Mouse (Mus musculus) hematopoietic stem cell, adult 5-6 weeks (primary cell): Measurements from ENCODE around the gene Gucy2e. TPM values are rescaled to one million over a fixed set of nuclear protein-coding genes. Genes with fewer than 3 reads are reported as not detected.

ENCODE experiments used
- ATAC-seq, 2 experiments: fragments of 125-278 bp in 1 of 2; replicated peaks in 1 of 2; 2 replicates each; pipeline ENCODE4 v1.8.0; 2016 to 2017; ENCODE audit warnings: inconsistent platforms in 2 of 2, mild to moderate bottlenecking in 2 of 2, moderate number of reproducible peaks in 2 of 2, low read depth in 1 of 2, moderate TSS enrichment in 1 of 2; ENCODE audit not compliant: low FRiP score in 2 of 2, poor library complexity in 2 of 2, severe bottlenecking in 2 of 2, insufficient read depth in 1 of 2, low TSS enrichment in 1 of 2
- total RNA-seq: library from RNA; stranded (forward); fragments of 172-1452, 232-1000 nt; gene quantifications from 2 replicates; pipeline ENCODE4 v1.2.3, GENCODE M21; 2017

Gene Gucy2e
- not detected in 2 replicates for total RNA-seq

DNA sequence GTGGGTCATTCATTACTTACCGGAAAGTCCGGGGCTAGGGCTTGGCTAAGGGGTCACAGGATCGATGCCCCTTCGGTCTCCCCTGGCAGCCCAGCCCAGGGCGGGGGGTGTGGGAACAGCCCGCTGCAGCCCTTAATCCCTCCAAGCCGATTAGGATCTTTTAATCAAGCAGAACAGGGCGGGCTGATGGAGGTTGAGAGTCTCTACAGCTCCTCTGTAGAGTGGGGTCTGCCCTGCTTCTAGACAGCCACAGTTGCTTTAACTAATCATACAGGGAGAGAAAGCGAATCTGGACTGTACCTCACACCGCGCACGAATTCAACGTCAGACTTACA is at the start of gene Gucy2e:
TSS of gene Gucy2e (minus strand) at position 111 of the 335 bp plus-strand sequence.
- no peak for ATAC-seq

- no peak for ATAC-seq
These were observed 40.4 kb upstream of the Gucy2e start for GRCm38 (mm10) chr11:69277267-69277666.

DNA sequence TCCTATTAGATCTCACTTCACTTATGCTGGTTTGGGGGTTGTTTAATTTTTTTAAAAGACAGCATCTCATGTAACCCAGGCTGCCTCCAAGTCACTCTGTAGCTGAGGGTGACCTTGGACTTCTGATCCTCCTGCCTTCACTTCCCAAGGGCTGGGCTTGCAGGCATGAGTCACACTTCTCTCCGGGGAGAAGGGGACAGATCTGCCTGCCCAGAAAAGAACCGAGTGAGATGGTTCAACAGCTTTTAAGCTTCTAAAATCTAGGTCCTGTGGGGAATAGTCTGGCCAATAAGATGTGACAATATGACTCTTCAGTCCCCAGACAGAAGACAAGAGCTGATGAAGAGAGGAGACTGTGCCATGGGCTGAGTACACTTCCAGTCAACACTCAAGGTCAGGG is 39.2 kb upstream of the Gucy2e start:
- no peak for ATAC-seq

- ATAC-seq: peak; percentile 42 to 56; a peak in 2 of 4 replicates
These were observed 38.8 kb upstream of the Gucy2e start for GRCm38 (mm10) chr11:69275650-69276049.

DNA sequence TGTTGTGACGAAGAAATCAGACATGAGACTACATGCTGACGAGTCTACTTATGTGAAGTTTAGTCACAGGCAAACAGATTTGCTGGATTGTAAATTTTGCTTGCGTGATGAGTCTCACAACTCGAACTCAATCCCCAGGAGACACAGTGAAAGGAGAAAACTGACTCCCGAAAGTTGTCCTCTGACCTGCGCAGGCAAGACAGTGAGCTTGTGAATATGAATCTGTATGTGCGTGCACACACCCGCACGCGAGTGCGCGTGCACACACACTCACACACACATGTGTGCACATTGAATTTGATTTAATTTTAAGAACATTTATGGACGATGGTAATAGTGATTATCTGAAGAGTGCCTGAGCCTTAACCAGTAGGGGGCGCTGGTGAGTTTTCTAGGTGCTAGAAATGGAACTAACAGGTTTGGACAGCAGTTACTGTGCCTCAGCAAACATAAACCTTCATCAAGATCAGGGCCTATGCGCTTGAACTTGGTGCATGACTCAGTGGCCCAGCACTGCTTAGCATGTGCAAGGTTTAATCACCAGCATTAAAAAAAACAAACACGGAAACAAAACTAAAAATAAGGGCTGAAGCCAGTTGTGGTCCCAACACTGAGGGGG is 35.4 kb upstream of the Gucy2e start:
- peak; percentile 23 to 53; a peak in 2 of 4 replicates for ATAC-seq

GRCm38 (mm10) chr11:69269575-69269974 is 32.7 kb upstream of the Gucy2e start:
- ATAC-seq: peak in 1 of 2 experiments; percentile 46; a peak in 1 of 4 replicates

GRCm38 (mm10) chr11:69268100-69268499 is 31.3 kb upstream of the Gucy2e start:
- ATAC-seq: no peak

DNA sequence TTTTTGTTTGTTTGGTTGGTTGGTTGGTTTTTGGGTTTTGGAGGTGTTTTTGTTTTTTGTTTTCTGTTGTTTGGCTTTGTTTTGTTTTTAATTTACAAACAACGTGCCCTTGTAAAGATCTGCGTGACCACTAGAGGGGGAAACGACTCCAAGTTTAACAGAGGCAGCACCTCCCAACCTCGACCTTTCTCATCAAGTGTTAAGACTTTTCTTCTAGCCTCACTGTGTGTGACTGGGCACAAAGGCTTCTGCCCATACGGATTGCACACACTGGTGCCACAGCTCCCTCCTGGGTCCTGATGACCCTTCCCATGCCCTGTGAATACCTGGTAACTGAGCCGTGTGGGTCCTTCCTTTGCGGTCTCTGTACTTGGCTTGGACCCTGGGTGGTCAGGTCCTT is 30.5 kb upstream of the Gucy2e start:
- ATAC-seq: peak in 1 of 2 experiments; percentile 42; a peak in 2 of 4 replicates

- ATAC-seq: peak; percentile 17 to 46; a peak in 3 of 4 replicates
These were observed 29.4 kb upstream of the Gucy2e start for GRCm38 (mm10) chr11:69266253-69266652.

- ATAC-seq: no peak
These were observed 28.6 kb upstream of the Gucy2e start for GRCm38 (mm10) chr11:69265410-69265809.

DNA sequence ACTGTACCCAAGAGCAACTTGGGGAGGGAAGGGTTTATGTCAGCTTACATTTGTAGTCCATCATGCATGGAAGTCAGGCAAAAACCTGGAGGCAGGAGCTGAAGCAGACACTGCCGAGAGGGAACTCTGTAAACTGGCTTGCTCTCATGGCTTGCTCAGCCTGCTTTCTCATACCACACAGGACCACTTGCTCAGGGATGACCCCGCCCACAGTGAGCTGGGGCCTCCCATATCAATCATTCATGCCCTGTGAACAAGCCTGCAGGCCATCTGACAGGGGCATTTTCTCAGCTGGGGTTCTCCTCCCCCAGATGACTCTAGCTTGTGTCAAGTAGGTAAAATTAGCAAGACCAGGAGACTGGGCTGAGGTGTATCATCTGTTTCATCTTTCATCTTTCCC is 27.4 kb upstream of the Gucy2e start:
- no peak for ATAC-seq

GRCm38 (mm10) chr11:69260111-69260510 is 23.3 kb upstream of the Gucy2e start:
- ATAC-seq: no peak

DNA sequence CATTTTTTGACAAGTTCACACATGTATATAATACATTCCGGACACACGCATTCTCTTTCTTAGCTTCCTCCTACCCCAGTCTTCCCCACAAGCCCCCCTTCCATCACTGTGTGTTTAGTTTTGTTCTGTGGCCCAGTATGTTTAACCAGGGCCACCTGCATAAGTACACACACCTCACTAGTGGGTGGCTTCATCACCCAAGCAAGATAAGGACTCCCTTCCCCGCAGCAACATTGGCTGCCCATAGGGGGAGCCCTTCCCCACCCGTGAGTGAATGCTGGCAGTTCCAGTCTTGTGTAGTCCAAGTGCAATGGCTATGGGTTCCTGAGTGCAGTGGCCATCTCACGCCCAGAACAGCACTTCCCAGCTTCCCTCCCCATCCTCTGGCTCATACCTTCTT is 21.5 kb upstream of the Gucy2e start:
- ATAC-seq: peak; percentile 83 to 91; a peak in 3 of 4 replicates

- ATAC-seq: peak in 1 of 2 experiments; percentile 33; a peak in 2 of 4 replicates
These were observed 21.0 kb upstream of the Gucy2e start for GRCm38 (mm10) chr11:69257807-69258206.

DNA sequence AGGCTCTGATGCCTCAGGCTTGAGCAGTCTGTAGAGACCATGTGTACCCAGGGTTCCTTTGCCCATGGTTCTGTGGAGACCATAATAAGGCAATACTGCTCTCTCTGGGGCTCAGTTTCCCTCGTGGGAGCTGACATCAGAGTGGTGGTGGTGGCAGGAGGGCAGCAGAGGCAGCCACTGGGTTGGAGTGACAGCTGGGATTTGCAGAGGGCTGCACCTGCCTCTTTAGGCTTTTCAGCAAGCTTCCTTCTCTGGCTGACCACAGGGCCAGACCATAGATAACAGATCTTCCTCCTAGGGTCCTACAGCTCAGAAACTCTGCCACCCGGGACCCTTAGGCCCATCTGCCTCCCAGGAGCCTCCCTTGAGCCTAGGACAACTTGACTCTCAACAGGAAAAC is 20.2 kb upstream of the Gucy2e start:
- no peak for ATAC-seq

DNA sequence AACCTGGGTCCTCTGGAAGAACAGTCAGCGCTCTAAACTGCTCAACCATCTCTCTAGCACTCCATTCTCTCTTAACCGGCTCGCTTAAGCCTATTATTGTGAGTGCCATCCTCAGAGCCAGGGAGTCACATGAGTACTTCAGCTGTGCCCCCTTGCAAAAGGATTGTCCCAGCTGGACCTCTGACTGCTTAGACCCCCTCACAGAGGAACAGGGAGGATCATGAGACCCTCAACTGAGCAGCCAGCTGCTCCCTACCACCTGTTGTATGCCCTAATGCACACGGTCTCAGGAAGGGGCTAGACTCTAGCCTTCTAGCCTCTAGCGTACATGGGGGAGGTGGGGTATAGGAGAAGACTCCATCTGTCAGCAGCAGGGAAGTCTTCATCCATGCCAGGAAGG is 18.0 kb upstream of the Gucy2e start:
- ATAC-seq: no peak

- no peak for ATAC-seq
These were observed 16.3 kb upstream of the Gucy2e start for GRCm38 (mm10) chr11:69253131-69253530.

DNA sequence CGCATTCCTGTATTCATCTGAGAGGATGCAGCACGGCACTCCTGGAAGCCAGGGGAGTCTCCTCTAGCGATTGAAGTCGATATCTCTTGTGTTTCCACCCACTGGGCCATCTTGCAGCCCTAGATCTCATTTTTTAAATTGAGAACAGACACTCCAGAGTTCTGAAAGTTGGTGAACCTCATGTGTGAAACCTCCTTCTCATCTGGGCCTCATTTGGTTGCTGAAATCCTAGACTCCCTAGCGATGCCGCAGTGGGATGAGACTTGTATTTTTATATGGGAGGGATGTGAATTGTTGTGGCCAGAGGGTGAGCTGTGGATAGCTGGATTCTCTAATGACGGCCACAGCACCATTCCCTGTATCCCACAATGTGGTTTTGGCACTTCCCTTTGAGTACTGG is 15.1 kb upstream of the Gucy2e start:
- ATAC-seq: no peak

DNA sequence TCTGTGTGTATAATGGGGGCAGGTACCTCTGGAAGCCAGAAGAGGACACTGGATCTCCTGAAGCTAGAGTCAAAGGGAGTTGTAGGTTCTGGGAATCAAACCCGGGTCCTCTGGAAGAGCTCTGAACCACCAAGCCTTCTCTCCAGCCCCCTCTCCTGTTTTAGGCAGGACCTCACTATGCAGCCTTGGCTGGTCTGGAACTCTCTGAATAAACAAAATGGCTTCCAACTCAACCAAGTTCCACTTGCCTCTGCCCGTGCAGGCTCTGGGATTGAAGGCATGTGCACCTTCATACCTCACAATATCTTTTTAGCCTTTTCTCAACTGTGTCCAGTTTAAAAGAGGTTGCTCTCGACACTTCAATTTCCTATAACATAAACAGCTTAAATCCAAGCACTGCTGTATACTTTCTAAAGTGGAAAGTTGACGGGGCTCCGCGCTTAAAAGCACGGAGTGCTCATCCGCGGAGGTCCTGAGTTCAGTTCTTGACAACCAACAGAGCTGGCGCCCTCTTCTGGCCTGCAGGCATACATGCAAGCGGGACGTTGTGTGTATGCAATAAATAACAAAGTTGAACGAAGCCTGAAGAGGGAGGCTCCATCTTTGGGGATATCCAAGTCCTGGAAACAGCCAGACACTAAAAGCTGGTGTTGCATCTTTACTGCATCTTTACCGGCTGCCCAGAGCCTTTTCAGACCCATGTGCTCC is 14.5 kb upstream of the Gucy2e start:
- no peak for ATAC-seq
